Mouse (Mus musculus) liver, embryonic 11.5 days (tissue): ENCODE results near the gene Cblc. TPM values are rescaled to one million over a fixed set of nuclear protein-coding genes. Genes with fewer than 3 reads are reported as not detected.

ENCODE experiments used
- ATAC-seq: fragments of 200-750 bp; cut with Nextera tagmentation; replicated peaks from 2 replicates; pipeline ENCODE4 v1.8.0; 2017; ENCODE audit warnings: moderate number of reproducible peaks, mild to moderate bottlenecking, moderate TSS enrichment, moderate library complexity; ENCODE audit not compliant: low FRiP score
- DNase-seq: peaks from one replicate; pipeline ENCODE4 v3.0.0-alpha.2; 2017; ENCODE audit warnings: low spot score
- H3K27ac ChIP-seq: fragments of 300-500 bp; sonication (generic); 2 replicates; pipeline ENCODE4 v1.5.1; 2014; ENCODE audit warnings: mild to moderate bottlenecking, low read depth, low read length, control low read depth
- H3K27me3 ChIP-seq: fragments of 300-500 bp; sonication (generic); replicated peaks from 2 replicates; pipeline ENCODE4 v1.6.1; 2014; ENCODE audit warnings: low read length, mixed read lengths; ENCODE audit not compliant: control insufficient read depth, insufficient read depth
- H3K36me3 ChIP-seq: fragments of 300-500 bp; sonication (generic); 2 replicates; pipeline ENCODE4 v1.6.1; 2014; ENCODE audit warnings: mild to moderate bottlenecking, low read length, moderate library complexity, mixed read lengths; ENCODE audit not compliant: control insufficient read depth, insufficient read depth
- H3K4me1 ChIP-seq: fragments of 300-500 bp; sonication (generic); replicated peaks from 2 replicates; pipeline ENCODE4 v1.6.1; 2014; ENCODE audit warnings: low read length, mixed read lengths; ENCODE audit not compliant: control insufficient read depth, insufficient read depth
- H3K4me2 ChIP-seq: fragments of 300-500 bp; sonication (generic); 2 replicates; pipeline ENCODE4 v1.6.1; 2014; ENCODE audit warnings: mild to moderate bottlenecking, control low read depth, moderate library complexity
- H3K4me3 ChIP-seq: fragments of 300-500 bp; sonication (generic); 2 replicates; pipeline ENCODE4 v1.5.1; 2014; ENCODE audit warnings: low read depth, low read length, control low read depth
- H3K9ac ChIP-seq: fragments of 300-500 bp; sonication (generic); 2 replicates; pipeline ENCODE4 v1.6.1; 2014; ENCODE audit warnings: low read depth, low read length, control low read depth
- H3K9me3 ChIP-seq: fragments of 300-500 bp; sonication (generic); 2 replicates; pipeline ENCODE4 v1.6.1; 2016; ENCODE audit warnings: low read length, inconsistent platforms, mixed read lengths; ENCODE audit not compliant: control insufficient read depth
- WGBS: fragments of 180-500 bp; shearing (Covaris S2); extraction: QIAGEN DNeasy Blood & Tissue Kit; methylation state at CpG from one replicate; pipeline ENCODE4 v1.1.7; 2014; 5-methylcytosine and 5-hydroxymethylcytosine counted together
- polyA plus RNA-seq: library from polyadenylated mRNA; unstranded; fragments of >200 nt; fragmentation: Nextera tagmentation; extraction: Ambion mirVana; gene quantifications from 2 replicates; pipeline ENCODE4 v1.2.1, GENCODE M21; 2014

Gene Cblc
- polyA plus RNA-seq, 1 experiment from 2014 or later = 1.4 TPM

- 55% methylated on average over 3 of the region's 3 CpGs for WGBS
- Histone ChIP-seq H3K9me3 (no peaks in the 10 kb centered on the region), H3K4me1 (peaks cover 12% of the 10 kb centered on the region), H3K27ac (no peak overlapping the region), H3K27me3 (no peaks in the 10 kb centered on the region), H3K4me2 (no peak overlapping the region), H3K9ac (no peak overlapping the region), H3K4me3 (no peak overlapping the region), H3K36me3 (no peaks in the 10 kb centered on the region; the same call in 1 of the 2 replicates)
- ATAC-seq = no peak
- no peak for DNase-seq
These were observed 37.4 kb upstream of the Cblc start for GRCm38 (mm10) chr7:19834055-19834454.

GRCm38 (mm10) chr7:19831837-19832236 lies 35.2 kb upstream of the Cblc start:
- WGBS = 52% methylated on average over 9 of the region's 9 CpGs
- Histone ChIP-seq H3K9ac (no peak overlapping the region), H3K36me3 (no peaks in the 10 kb centered on the region; the same call in 1 of the 2 replicates), H3K4me2 (no peak overlapping the region), H3K27me3 (no peaks in the 10 kb centered on the region), H3K4me1 (peaks cover 12% of the 10 kb centered on the region), H3K9me3 (no peaks in the 10 kb centered on the region), H3K27ac (no peak overlapping the region), H3K4me3 (no peak overlapping the region)
- DNase-seq (no peak), ATAC-seq (no peak)

- DNase-seq (no peak), ATAC-seq (peak; percentile 59)
These were observed 34.1 kb upstream of the Cblc start for GRCm38 (mm10) chr7:19830682-19831156.

GRCm38 (mm10) chr7:19829694-19830093 lies 33.1 kb upstream of the Cblc start:
- Histone ChIP-seq H3K9me3 (no peaks in the 10 kb centered on the region), H3K27me3 (no peaks in the 10 kb centered on the region), H3K27ac (no peak overlapping the region), H3K9ac (no peak overlapping the region), H3K4me1 (peaks cover 12% of the 10 kb centered on the region), H3K36me3 (no peaks in the 10 kb centered on the region; the same call in 1 of the 2 replicates), H3K4me2 (no peak overlapping the region), H3K4me3 (no peak overlapping the region)
- no peak for ATAC-seq
- no peak for DNase-seq
- WGBS = 79% methylated on average over 3 of the region's 3 CpGs

More at GRCm38 (mm10) chr7:19830682-19831156, 34.1 kb upstream of the Cblc start:
- 24% methylated on average over 13 of the region's 13 CpGs for WGBS
- Histone ChIP-seq H3K27ac (peak overlapping the region; percentile 11; the same call in 1 of the 2 replicates), H3K4me3 (no peak overlapping the region), H3K36me3 (no peaks in the 10 kb centered on the region; the same call in 1 of the 2 replicates), H3K4me1 (peaks cover 12% of the 10 kb centered on the region), H3K9ac (0 out of 2 replicates have a peak overlapping the region, but pooled peaks have one; percentile 5), H3K27me3 (no peaks in the 10 kb centered on the region), H3K4me2 (peak overlapping the region; percentile 41), H3K9me3 (no peaks in the 10 kb centered on the region)

- peaks cover 25% of the 10 kb centered on the region for H3K4me1 ChIP-seq
- WGBS = 57% methylated on average over 6 of the region's 6 CpGs
- H3K27me3 ChIP-seq = peaks cover 9% of the 10 kb centered on the region
- H3K9me3 ChIP-seq = no peaks in the 10 kb centered on the region
- DNase-seq (no peak), ATAC-seq (no peak)
- no peaks in the 10 kb centered on the region; the same call in 1 of the 2 replicates for H3K36me3 ChIP-seq
- no peak overlapping the region for H3K4me2 ChIP-seq
- no peak overlapping the region for H3K9ac ChIP-seq
- H3K27ac ChIP-seq = no peak overlapping the region
- H3K4me3 ChIP-seq = no peak overlapping the region
These were observed 30.1 kb upstream of the Cblc start for GRCm38 (mm10) chr7:19826756-19827155.

- Histone ChIP-seq H3K27ac (peak overlapping the region; percentile 85), H3K36me3 (no peaks in the 10 kb centered on the region), H3K4me3 (0 out of 2 replicates have a peak overlapping the region, but pooled peaks have one; percentile 4), H3K27me3 (peaks cover 15% of the 10 kb centered on the region), H3K4me2 (peak overlapping the region; percentile 66), H3K9me3 (peaks cover 2% of the 10 kb centered on the region; the same call in 1 of the 2 replicates), H3K9ac (no peak overlapping the region), H3K4me1 (peaks cover 13% of the 10 kb centered on the region)
- ATAC-seq (peak; percentile 80), DNase-seq (peak; percentile 83)
- 17% methylated on average over 26 of the region's 26 CpGs for WGBS
These were observed 27.8 kb upstream of the Cblc start for GRCm38 (mm10) chr7:19824182-19824973.

- Histone ChIP-seq H3K9me3 (peaks cover 2% of the 10 kb centered on the region; the same call in 1 of the 2 replicates), H3K36me3 (no peaks in the 10 kb centered on the region), H3K4me1 (peaks cover 13% of the 10 kb centered on the region), H3K4me2 (peak overlapping the region; percentile 66), H3K9ac (no peak overlapping the region), H3K27me3 (peaks cover 15% of the 10 kb centered on the region), H3K27ac (peak overlapping the region; percentile 85), H3K4me3 (no peak overlapping the region)
- WGBS = 13% methylated on average over 16 of the region's 16 CpGs
- DNase-seq (peak; percentile 56), ATAC-seq (0 out of 2 replicates have a peak, but pooled peaks have one; percentile 3)
These were observed 26.9 kb upstream of the Cblc start for GRCm38 (mm10) chr7:19823256-19824181.

- WGBS = 2% methylated on average over 36 of the region's 42 CpGs
- H3K36me3 ChIP-seq = no peaks in the 10 kb centered on the region
- H3K4me2 ChIP-seq = peak within 1 kb of the TSS; percentile 66
- no peak for DNase-seq
- peak within 1 kb of the TSS; percentile 85 for H3K27ac ChIP-seq
- peak within 1 kb of the TSS; percentile 44 for H3K4me3 ChIP-seq
- H3K9me3 ChIP-seq = peaks cover 2% of the 10 kb centered on the region; the same call in 1 of the 2 replicates
- no peak for ATAC-seq
- H3K27me3 ChIP-seq = peaks cover 15% of the 10 kb centered on the region
- peaks cover 13% of the 10 kb centered on the region for H3K4me1 ChIP-seq
- peak within 1 kb of the TSS; percentile 57 for H3K9ac ChIP-seq
These were observed 26.0 kb upstream of the Cblc start, which contains the start of gene Bcl3 for GRCm38 (mm10) chr7:19822604-19823058. Gene Bcl3, minus strand, starts transcription at chr7:19822770.
